Mouse (Mus musculus) retina, embryonic 14.5 days (tissue): ENCODE measurements around the gene Mtx2.

Source experiments
- DNase-seq: peaks from one replicate; pipeline ENCODE4 v3.0.0-alpha.2; 2015; ENCODE audit warnings: low spot score

Gene Mtx2

GRCm38 (mm10) chr2:74825730-74826430, at the start of gene Mtx2:
Gene Mtx2 (plus strand): TSS chr2:74825803.
- DNase-seq = peak; percentile 83

GRCm38 (mm10) chr2:74777536-74778275, 47.9 kb upstream of the Mtx2 start:
- no peak for DNase-seq

GRCm38 (mm10) chr2:74781386-74781785, 44.2 kb upstream of the Mtx2 start:
- no peak for DNase-seq

GRCm38 (mm10) chr2:74795531-74795930, 30.1 kb upstream of the Mtx2 start:
- DNase-seq = no peak

GRCm38 (mm10) chr2:74808431-74808830, 17.2 kb upstream of the Mtx2 start:
- no peak for DNase-seq

- DNase-seq = no peak
Observed at GRCm38 (mm10) chr2:74822654-74823053, 2.9 kb upstream of the Mtx2 start.

GRCm38 (mm10) chr2:74825371-74825729, 253 bp upstream of the Mtx2 start:
- DNase-seq = no peak

- no peak for DNase-seq
Observed at GRCm38 (mm10) chr2:74846992-74847391, 21.4 kb downstream of the Mtx2 start.

GRCm38 (mm10) chr2:74847516-74847915, 21.9 kb downstream of the Mtx2 start:
- peak; percentile 65 for DNase-seq

GRCm38 (mm10) chr2:74850036-74850435, 24.4 kb downstream of the Mtx2 start:
- peak; percentile 24 for DNase-seq

GRCm38 (mm10) chr2:74862070-74862476, 36.5 kb downstream of the Mtx2 start:
- DNase-seq = no peak

- no peak for DNase-seq
Observed at GRCm38 (mm10) chr2:74865414-74865813, 39.8 kb downstream of the Mtx2 start.

- DNase-seq = no peak
Observed at GRCm38 (mm10) chr2:74874043-74874442, 48.4 kb downstream of the Mtx2 start.

GRCm38 (mm10) chr2:74884357-74884756, 58.8 kb downstream of the Mtx2 start:
- DNase-seq = no peak

- DNase-seq = no peak
Observed at GRCm38 (mm10) chr2:74891868-74892267, 66.3 kb downstream of the Mtx2 start.

- no peak for DNase-seq
Observed at GRCm38 (mm10) chr2:74892881-74893615, 67.4 kb downstream of the Mtx2 start.

GRCm38 (mm10) chr2:74894061-74894460, 68.5 kb downstream of the Mtx2 start:
- no peak for DNase-seq

GRCm38 (mm10) chr2:74899973-74900372, 74.4 kb downstream of the Mtx2 start:
- peak; percentile 40 for DNase-seq

- no peak for DNase-seq
Observed at GRCm38 (mm10) chr2:74901764-74902295, 76.2 kb downstream of the Mtx2 start.

GRCm38 (mm10) chr2:74907368-74908291, 82.0 kb downstream of the Mtx2 start:
- DNase-seq = no peak

- DNase-seq = no peak
Observed at GRCm38 (mm10) chr2:74912031-74912430, 86.4 kb downstream of the Mtx2 start.
